ENCODE assay signal across 9 mouse cellular contexts in genomic region chr3:37182415-37183269, GRCm38 (mm10). TPM values are rescaled to one million over a fixed set of nuclear protein-coding genes. Genes with fewer than 3 reads are reported as not detected.
DNase-seq lines count a peak whose midpoint lies in the region; ATAC-seq and TF ChIP-seq lines count a peak whose summit lies in the region.
"Had no signal": no experiment of that assay in that cellular context is flagged by ENCODE, and none has a peak within 500 bp of the region (broad histone marks: within the 10 kb centered on the region; RNA-seq: fewer than 3 reads in every experiment).

No protein-coding gene starts in this region.

- no peaks in the 10 kb centered on the region for H3K9me3 ChIP-seq in forebrain, embryonic 14.5 days (replicated peaks; ENCODE audit: control insufficient read depth, low read length)
- no peaks in the 10 kb centered on the region for H3K9me3 ChIP-seq in midbrain, postnatal 0 days (ENCODE audit: low read length)

- WGBS in forebrain, embryonic 14.5 days, result 21% methylated on average over 16 of the region's 16 CpGs
- WGBS in midbrain, postnatal 0 days, result 33% methylated on average over 16 of the region's 16 CpGs

- H3K27me3 ChIP-seq in forebrain, embryonic 14.5 days (replicated peaks; ENCODE audit: control insufficient read depth, insufficient read depth, low read length), result no peaks in the 10 kb centered on the region
- H3K27me3 ChIP-seq in midbrain, postnatal 0 days (ENCODE audit: insufficient read depth, low read length), result no peaks in the 10 kb centered on the region

- H3K36me3 ChIP-seq in forebrain, embryonic 14.5 days (ENCODE audit: control insufficient read depth, insufficient read depth, low read length), result no peaks in the 10 kb centered on the region
- H3K36me3 ChIP-seq in midbrain, postnatal 0 days (ENCODE audit: insufficient read depth, low read length), result no peaks in the 10 kb centered on the region

- DNase-seq in ovary, postnatal 14 days (ENCODE audit: low spot score), result peak; percentile 15
- no peak for DNase-seq in ovary, postnatal 10 days (ENCODE audit: low spot score)
- DNase-seq in forebrain, embryonic 14.5 days (ENCODE audit: low spot score), result peak; percentile 85
- DNase-seq in layer of hippocampus, adult 8-10 months (ENCODE audit: low spot score in 2 of 2), result peak; percentile 38 to 49
- DNase-seq in midbrain, postnatal 0 days (ENCODE audit: low spot score), result peak; percentile 74
- DNase-seq in thymus, postnatal 14 days, result no peak
- DNase-seq in adrenal gland, adult 2 months, result no peak

- peak; percentile 89 for ATAC-seq in forebrain, embryonic 14.5 days
- ATAC-seq in midbrain, postnatal 0 days (ENCODE audit: low FRiP score), result peak; percentile 59; the same call in 1 of the 2 replicates

- H3K4me3 ChIP-seq in forebrain, embryonic 14.5 days (ENCODE audit: low read depth, low read length), result no peak overlapping the region
- no peak overlapping the region for H3K4me3 ChIP-seq in midbrain, postnatal 0 days (ENCODE audit: low read depth, low read length)

- no peak for TF ChIP-seq CTCF in midbrain, postnatal 0 days (IDR thresholded peaks at IDR 0.05)

- no peak overlapping the region for H3K4me2 ChIP-seq in forebrain, embryonic 14.5 days (ENCODE audit: low read length)
- no peak overlapping the region for H3K4me2 ChIP-seq in midbrain, postnatal 0 days (ENCODE audit: low read depth, low read length, poor library complexity, severe bottlenecking)

- no peak overlapping the region for H3K9ac ChIP-seq in forebrain, embryonic 14.5 days (ENCODE audit: low read length)
- H3K9ac ChIP-seq in midbrain, postnatal 0 days (replicated peaks; ENCODE audit: low read length, poor library complexity, severe bottlenecking), result no peak overlapping the region
- H3K9ac ChIP-seq: liver, embryonic 14.5 days had no signal

- peak overlapping the region; percentile 0; the same call in 1 of the 2 replicates for H3K27ac ChIP-seq in forebrain, embryonic 14.5 days (ENCODE audit: low read depth, low read length)
- H3K27ac ChIP-seq in midbrain, postnatal 0 days (ENCODE audit: low read depth, low read length), result no peak overlapping the region
- H3K27ac ChIP-seq: liver, embryonic 14.5 days had no signal

- H3K4me1 ChIP-seq in forebrain, embryonic 14.5 days (ENCODE audit: control insufficient read depth, insufficient read depth, low read length), result peaks cover 3% of the 10 kb centered on the region; the same call in 1 of the 2 replicates
- H3K4me1 ChIP-seq in midbrain, postnatal 0 days (ENCODE audit: insufficient read depth, low read length), result no peaks in the 10 kb centered on the region

RNA-seq across cellular contexts. Expression of gene Il21, which starts 49.8 kb away (rescaled TPM):
- not detected in 2 replicates for polyA plus RNA-seq in forebrain, embryonic 14.5 days (2014; fragmentation: Nextera tagmentation; extraction: Ambion mirVana)
- under 1 TPM in 1 of 4 experiments, not detected in 3; 0.17 TPM for total RNA-seq in layer of hippocampus, adult 8-10 months (2022)
- not detected in 2 replicates for total RNA-seq in midbrain, postnatal 0 days (2014; rRNA removed)
- polyA plus RNA-seq in midbrain, postnatal 0 days (2015; fragmentation: Nextera tagmentation; extraction: Ambion mirVana), result not detected in 2 replicates
- total RNA-seq in adrenal gland, adult 2 months (2021), result not detected
- polyA plus RNA-seq in adrenal gland, adult 2 months (2012; rRNA removed), result not detected in 2 replicates
- total RNA-seq: gastrocnemius, adult 8-10 months had no signal
- polyA plus RNA-seq: liver, embryonic 14.5 days had no signal

RNA-seq across cellular contexts. Expression of gene Il2, which starts 56.9 kb away (rescaled TPM):
- polyA plus RNA-seq in forebrain, embryonic 14.5 days (2014; fragmentation: Nextera tagmentation; extraction: Ambion mirVana), result 0.58 TPM in 2 replicates
- not detected for total RNA-seq in layer of hippocampus, adult 8-10 months (2022)
- total RNA-seq in midbrain, postnatal 0 days (2014; rRNA removed), result not detected in 2 replicates
- 0.47 and 0.62 TPM in 2 replicates for polyA plus RNA-seq in midbrain, postnatal 0 days (2015; fragmentation: Nextera tagmentation; extraction: Ambion mirVana)
- total RNA-seq in adrenal gland, adult 2 months (2021), result not detected
- polyA plus RNA-seq in adrenal gland, adult 2 months (2012; rRNA removed), result not detected in 2 replicates
- total RNA-seq: gastrocnemius, adult 8-10 months had no signal

Comparison
In these comparisons a context has a peak if more than half of its experiments do, and no peak if none do; other contexts are left out.
1. DNase-seq: peak in ovary, postnatal 14 days (single experiment), forebrain, embryonic 14.5 days (single experiment), layer of hippocampus, adult 8-10 months (2 of 2) and midbrain, postnatal 0 days (single experiment); none in ovary, postnatal 10 days (single experiment), thymus, postnatal 14 days (single experiment) and adrenal gland, adult 2 months (single experiment).